Mouse (Mus musculus) limb, embryonic 11.5 days (tissue): Measurements from ENCODE around the gene Eif4e3. TPM values are rescaled to one million over a fixed set of nuclear protein-coding genes. Genes with fewer than 3 reads are reported as not detected.

ENCODE experiments used
- ATAC-seq: fragments of 200-750 bp; cut with Nextera tagmentation; 2 replicates; pipeline ENCODE4 v1.8.0; 2017; ENCODE audit warnings: low read depth; ENCODE audit not compliant: insufficient number of reproducible peaks, low FRiP score, low TSS enrichment
- DNase-seq: peaks from one replicate; pipeline ENCODE4 v3.0.0-alpha.2; 2015; ENCODE audit warnings: low spot score
- H3K27ac ChIP-seq: fragments of 300-500 bp; sonication (generic); replicated peaks from 2 replicates; pipeline ENCODE4 v1.5.1; 2014; ENCODE audit warnings: low read depth, mild to moderate bottlenecking, low read length
- H3K27me3 ChIP-seq: fragments of 300-500 bp; sonication (generic); 2 replicates; pipeline ENCODE4 v1.6.1; 2014; ENCODE audit warnings: mild to moderate bottlenecking, low read length, mixed read lengths; ENCODE audit not compliant: control insufficient read depth, insufficient read depth
- H3K36me3 ChIP-seq: fragments of 300-500 bp; sonication (generic); 2 replicates; pipeline ENCODE4 v1.6.1; 2014; ENCODE audit warnings: mild to moderate bottlenecking, low read length, moderate library complexity, mixed read lengths; ENCODE audit not compliant: control insufficient read depth, insufficient read depth
- H3K4me1 ChIP-seq: fragments of 300-500 bp; sonication (generic); 2 replicates; pipeline ENCODE4 v1.6.1; 2014; ENCODE audit warnings: low read length, mixed read lengths; ENCODE audit not compliant: control insufficient read depth, insufficient read depth
- H3K4me2 ChIP-seq: fragments of 300-500 bp; sonication (generic); 2 replicates; pipeline ENCODE4 v1.6.1; 2014; ENCODE audit warnings: low read depth, mild to moderate bottlenecking, moderate library complexity; ENCODE audit not compliant: severe bottlenecking
- H3K4me3 ChIP-seq: fragments of 300-500 bp; sonication (generic); 2 replicates; pipeline ENCODE4 v1.5.1; 2014; ENCODE audit warnings: low read depth, low read length
- H3K9ac ChIP-seq: fragments of 300-500 bp; sonication (generic); 2 replicates; pipeline ENCODE4 v1.6.1; 2014; ENCODE audit warnings: mild to moderate bottlenecking, low read length
- H3K9me3 ChIP-seq: fragments of 300-500 bp; sonication (generic); 2 replicates; pipeline ENCODE4 v1.6.1; 2016; ENCODE audit warnings: low read length; ENCODE audit not compliant: control insufficient read depth
- WGBS: fragments of 180-500 bp; shearing (Covaris S2); extraction: QIAGEN DNeasy Blood & Tissue Kit; methylation state at CpG from one replicate; pipeline ENCODE4 v1.1.7; 2014; 5-methylcytosine and 5-hydroxymethylcytosine counted together
- polyA plus RNA-seq: library from polyadenylated mRNA; unstranded; fragments of >200 nt; fragmentation: Nextera tagmentation; extraction: Ambion mirVana; gene quantifications from 2 replicates; pipeline ENCODE4 v1.2.1, GENCODE M21; 2014

Eif4e3 gene
- 17.6 and 22.7 TPM in 2 replicates for polyA plus RNA-seq

DNA sequence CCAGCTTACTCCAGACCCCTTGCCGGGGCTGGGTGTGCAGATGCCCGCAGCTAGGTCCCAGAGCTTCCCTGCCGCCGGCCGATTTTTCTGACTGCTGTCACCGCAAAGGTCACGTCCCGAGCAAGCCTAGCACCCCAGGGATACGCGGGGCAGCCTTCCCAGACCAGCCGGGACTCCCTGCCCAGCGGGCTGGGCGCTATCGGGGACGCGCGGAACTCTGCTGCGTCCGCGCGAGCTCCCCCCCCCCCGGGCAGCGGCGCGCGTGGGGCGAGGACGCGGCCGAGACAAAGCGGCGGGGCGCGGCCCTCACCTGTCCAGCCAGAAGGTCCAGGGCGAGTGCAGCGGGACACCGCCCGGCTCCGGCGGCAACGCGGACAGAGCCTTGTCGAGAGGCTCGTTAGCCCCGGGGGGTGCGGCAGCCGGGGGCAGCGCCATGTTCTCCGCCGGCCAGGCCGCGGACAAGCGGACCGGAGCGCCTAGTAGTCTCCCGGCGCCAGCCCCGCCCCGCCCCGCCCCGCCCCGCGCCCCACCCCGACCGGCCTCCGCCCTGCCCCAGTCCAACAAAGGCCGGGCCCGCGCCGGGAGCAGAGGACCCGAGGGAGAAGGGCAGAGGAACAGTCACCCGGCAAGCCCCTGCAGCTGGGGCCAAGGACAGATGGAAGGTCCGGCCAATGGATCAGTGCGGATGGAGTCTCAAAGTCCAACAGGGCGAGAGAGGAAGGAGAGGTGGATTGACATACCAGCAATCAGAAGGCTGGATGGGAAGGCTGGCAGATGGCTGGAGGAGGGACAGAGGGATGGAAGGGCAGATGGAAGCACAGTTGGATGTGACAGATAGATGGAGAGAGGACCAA lies at the start of gene Eif4e3, which contains the start of gene Gm20696:
TSS of gene Eif4e3 (minus strand) at position 454 of the 854 bp plus-strand sequence.
TSS of gene Gm20696 (minus strand) at position 480 of the 854 bp plus-strand sequence.
- Histone ChIP-seq H3K36me3 (no peaks in the 10 kb centered on the region), H3K4me2 (peak within 1 kb of the TSS; percentile 90), H3K4me1 (peaks cover 19% of the 10 kb centered on the region), H3K27me3 (no peaks in the 10 kb centered on the region), H3K9me3 (no peaks in the 10 kb centered on the region), H3K9ac (peak within 1 kb of the TSS; percentile 82), H3K4me3 (peak within 1 kb of the TSS; percentile 75), H3K27ac (peak within 1 kb of the TSS; percentile 51)
- under 1% methylated on average over 63 of the region's 75 CpGs for WGBS
- ATAC-seq (peak; percentile 81), DNase-seq (peak; percentile 73)

DNA sequence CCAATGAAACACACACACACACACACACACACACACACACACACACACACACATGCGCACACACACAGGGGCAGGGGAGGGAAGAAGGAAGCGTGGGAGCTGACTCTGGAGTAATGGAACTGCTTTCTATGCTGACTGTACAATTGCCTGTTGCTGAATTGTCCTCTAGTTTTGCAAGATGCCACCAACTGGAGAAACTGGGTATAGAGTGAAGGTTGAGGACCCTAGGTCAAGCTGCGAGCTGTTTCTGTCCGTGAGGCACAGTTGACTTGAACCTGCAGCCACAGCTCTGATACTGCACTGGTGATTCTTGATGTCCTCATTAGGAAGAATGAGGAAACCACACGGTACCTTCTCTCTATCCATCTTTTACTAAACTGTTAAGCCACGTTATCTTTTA lies 49.3 kb upstream of the Eif4e3 start:
- Histone ChIP-seq H3K36me3 (no peaks in the 10 kb centered on the region), H3K9me3 (no peaks in the 10 kb centered on the region), H3K4me3 (no peak overlapping the region), H3K27ac (no peak overlapping the region), H3K4me2 (no peak overlapping the region), H3K9ac (no peak overlapping the region), H3K27me3 (no peaks in the 10 kb centered on the region; the same call in 1 of the 2 replicates), H3K4me1 (no peaks in the 10 kb centered on the region)
- ATAC-seq (no peak), DNase-seq (no peak)
- 72% methylated on average over 6 of the region's 6 CpGs for WGBS

DNA sequence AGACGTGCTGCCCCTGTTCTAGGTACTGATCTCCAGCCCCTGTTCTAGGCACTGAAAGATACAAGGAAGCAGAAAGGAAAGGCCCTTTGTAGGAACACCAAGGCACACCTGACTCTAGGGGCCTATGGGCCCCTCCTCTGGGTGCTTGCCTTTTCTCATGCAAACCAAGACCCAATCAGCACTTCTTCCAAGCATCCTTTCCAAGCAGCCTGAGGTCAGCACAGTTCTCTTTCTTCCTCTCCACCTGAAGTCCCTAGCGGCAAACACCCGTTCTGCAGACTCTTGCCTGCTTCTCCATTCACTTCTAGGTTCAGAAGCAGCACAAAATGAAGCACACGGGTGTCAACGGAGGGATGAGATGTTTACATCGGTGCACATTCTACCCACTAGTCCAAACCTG lies 48.6 kb upstream of the Eif4e3 start:
- no peaks in the 10 kb centered on the region for H3K4me1 ChIP-seq
- H3K4me2 ChIP-seq = no peak overlapping the region
- no peak overlapping the region for H3K9ac ChIP-seq
- no peaks in the 10 kb centered on the region; the same call in 1 of the 2 replicates for H3K27me3 ChIP-seq
- DNase-seq (no peak), ATAC-seq (no peak)
- H3K36me3 ChIP-seq = no peaks in the 10 kb centered on the region
- 55% methylated on average over 6 of the region's 6 CpGs for WGBS
- H3K27ac ChIP-seq = no peak overlapping the region
- no peak overlapping the region for H3K4me3 ChIP-seq
- no peaks in the 10 kb centered on the region for H3K9me3 ChIP-seq

DNA sequence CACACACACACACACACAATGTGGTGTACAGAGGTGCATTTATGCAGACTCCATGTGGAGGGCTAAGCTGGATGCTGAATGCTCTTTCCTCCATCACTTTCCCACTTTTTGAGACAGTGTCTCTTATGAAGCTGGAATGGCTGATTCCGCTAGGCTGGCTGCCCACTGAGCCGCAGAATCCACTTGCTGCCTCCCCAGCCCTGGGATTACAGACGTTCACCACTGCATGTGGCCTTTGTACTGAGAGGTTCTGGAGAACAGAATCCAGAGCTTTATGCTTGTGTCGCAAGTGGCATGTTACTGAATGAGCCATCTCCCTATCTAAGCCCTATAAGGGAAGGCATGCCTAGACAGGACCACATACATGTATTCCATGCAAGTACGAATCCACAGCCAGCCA lies 46.7 kb upstream of the Eif4e3 start:
- WGBS = 83% methylated on average over 5 of the region's 5 CpGs
- Histone ChIP-seq H3K9me3 (no peaks in the 10 kb centered on the region), H3K9ac (no peak overlapping the region), H3K27me3 (no peaks in the 10 kb centered on the region; the same call in 1 of the 2 replicates), H3K4me3 (no peak overlapping the region), H3K27ac (no peak overlapping the region), H3K4me1 (no peaks in the 10 kb centered on the region), H3K4me2 (no peak overlapping the region), H3K36me3 (no peaks in the 10 kb centered on the region)
- ATAC-seq = no peak
- no peak for DNase-seq

DNA sequence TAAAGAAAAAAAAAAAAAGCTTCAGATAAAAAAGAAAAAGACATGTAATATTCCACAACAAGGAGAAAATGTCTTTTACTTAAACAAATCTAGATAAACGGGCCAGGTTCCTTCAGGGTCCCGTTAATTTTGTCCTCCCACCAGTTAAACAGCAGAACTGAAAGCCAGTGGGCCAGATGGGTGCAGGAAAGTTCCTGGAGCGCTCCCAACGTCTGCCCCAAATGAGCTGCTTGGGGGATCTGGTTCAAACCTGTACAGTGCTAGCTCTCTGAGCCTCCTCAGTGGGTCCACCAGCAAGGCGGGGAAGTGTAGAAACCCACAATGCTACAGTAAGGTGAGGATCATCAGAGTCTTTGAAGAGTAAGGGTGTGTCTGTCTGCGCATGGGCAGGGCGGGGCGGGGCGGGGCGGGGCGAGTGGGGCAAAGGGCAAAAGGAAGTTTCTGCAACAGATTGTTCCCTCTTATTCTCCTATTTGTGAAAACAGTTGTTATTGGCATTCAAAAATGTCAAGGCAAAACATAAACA lies 45.1 kb upstream of the Eif4e3 start:
- Histone ChIP-seq H3K4me1 (no peaks in the 10 kb centered on the region), H3K27ac (no peak overlapping the region), H3K36me3 (no peaks in the 10 kb centered on the region), H3K27me3 (no peaks in the 10 kb centered on the region; the same call in 1 of the 2 replicates), H3K9ac (no peak overlapping the region; the same call in 1 of the 2 replicates), H3K9me3 (no peaks in the 10 kb centered on the region), H3K4me3 (no peak overlapping the region), H3K4me2 (no peak overlapping the region)
- no peak for DNase-seq
- no peak for ATAC-seq
- WGBS = 58% methylated on average over 11 of the region's 11 CpGs

DNA sequence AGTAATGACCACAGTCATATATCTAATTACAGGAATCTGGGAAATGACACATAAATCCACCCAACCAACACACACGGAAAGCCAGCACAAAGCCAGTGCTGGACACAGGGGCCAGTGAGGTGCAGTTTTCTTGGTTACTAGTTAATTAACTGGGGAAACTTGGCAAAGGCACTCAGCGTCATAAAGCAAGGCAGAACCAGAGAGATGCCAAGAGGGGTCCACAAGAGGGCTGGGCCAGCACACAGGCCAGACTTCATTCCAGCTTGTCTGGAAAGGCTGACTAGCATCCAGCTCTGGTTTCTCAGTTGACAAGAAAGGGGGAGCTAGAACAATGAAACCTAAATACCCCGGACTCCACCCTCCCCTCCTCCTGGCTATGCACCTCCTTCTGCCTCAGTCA lies 33.9 kb upstream of the Eif4e3 start:
- 60% methylated on average over 3 of the region's 3 CpGs for WGBS
- ATAC-seq = no peak
- no peak overlapping the region for H3K27ac ChIP-seq

DNA sequence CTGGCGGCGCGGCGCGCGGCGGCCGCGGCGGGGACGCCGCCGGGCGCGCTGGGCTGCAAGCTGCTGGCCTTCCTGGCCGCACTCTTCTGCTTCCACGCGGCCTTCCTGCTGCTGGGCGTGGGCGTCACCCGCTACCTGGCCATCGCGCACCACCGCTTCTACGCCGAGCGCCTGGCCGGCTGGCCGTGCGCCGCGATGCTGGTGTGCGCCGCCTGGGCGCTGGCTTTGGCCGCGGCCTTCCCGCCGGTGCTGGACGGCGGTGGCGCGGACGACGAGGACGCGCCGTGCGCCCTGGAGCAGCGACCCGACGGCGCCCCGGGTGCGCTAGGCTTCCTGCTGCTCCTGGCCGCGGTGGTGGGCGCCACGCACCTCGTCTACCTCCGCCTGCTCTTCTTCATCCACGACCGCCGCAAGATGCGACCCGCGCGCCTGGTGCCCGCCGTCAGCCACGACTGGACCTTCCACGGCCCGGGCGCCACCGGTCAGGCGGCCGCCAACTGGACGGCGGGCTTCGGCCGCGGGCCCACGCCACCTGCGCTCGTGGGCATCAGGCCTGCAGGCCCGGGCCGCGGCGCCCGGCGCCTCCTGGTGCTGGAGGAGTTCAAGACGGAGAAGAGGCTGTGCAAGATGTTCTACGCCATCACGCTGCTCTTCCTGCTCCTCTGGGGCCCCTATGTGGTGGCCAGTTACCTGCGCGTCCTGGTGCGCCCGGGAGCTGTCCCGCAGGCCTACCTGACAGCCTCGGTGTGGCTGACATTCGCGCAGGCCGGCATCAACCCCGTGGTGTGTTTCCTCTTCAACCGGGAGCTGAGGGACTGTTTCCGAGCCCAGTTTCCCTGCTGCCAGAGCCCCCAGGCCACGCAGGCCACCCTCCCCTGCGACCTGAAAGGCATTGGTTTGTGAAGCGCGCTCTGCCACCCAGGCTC lies 26.6 kb upstream of the Eif4e3 start:
- DNase-seq = peak; percentile 66
- Histone ChIP-seq H3K4me1 (peaks cover 8% of the 10 kb centered on the region; the same call in 1 of the 2 replicates), H3K4me3 (peak overlapping the region; percentile 63), H3K27ac (no peak overlapping the region), H3K36me3 (no peaks in the 10 kb centered on the region), H3K27me3 (peaks cover 47% of the 10 kb centered on the region), H3K4me2 (peak overlapping the region; percentile 88), H3K9me3 (no peaks in the 10 kb centered on the region), H3K9ac (peak overlapping the region; percentile 77)
- 1% methylated on average over 91 of the region's 110 CpGs for WGBS
- ATAC-seq = peak; percentile 21; the same call in 1 of the 2 replicates

More for the DNA sequence above, 33.9 kb upstream of the Eif4e3 start:
- Histone ChIP-seq H3K36me3 (no peaks in the 10 kb centered on the region), H3K4me1 (peaks cover 3% of the 10 kb centered on the region; the same call in 1 of the 2 replicates), H3K9me3 (no peaks in the 10 kb centered on the region), H3K4me2 (no peak overlapping the region), H3K9ac (no peak overlapping the region), H3K27me3 (0 out of 2 replicates have a peak, but pooled peaks cover 8% of the 10 kb centered on the region), H3K4me3 (no peak overlapping the region)
- DNase-seq = no peak
